16 mouse cellular contexts compared by ENCODE assay signal in genomic region chr16:86646753-86647152, GRCm38 (mm10).
"Had no signal": no experiment of that assay in that cellular context is flagged by ENCODE, and none has a peak within 500 bp of the region (broad histone marks: within the 10 kb centered on the region; RNA-seq: fewer than 3 reads in every experiment).

No protein-coding gene starts in this region.

- DNase-seq: lung, postnatal 14 days; lung, postnatal 36 days; right cerebral cortex, postnatal 14 days; thymus, adult 2 months; thymus, postnatal 25 days; thymus, postnatal 4 days had no signal

- H3K4me1 ChIP-seq: megakaryocyte, embryonic 14.5 days; midbrain, embryonic 13.5 days; midbrain, embryonic 15.5 days; neural tube, embryonic 12.5 days; stomach, embryonic 15.5 days had no signal

- H3K9ac ChIP-seq: lung, embryonic 15.5 days; midbrain, embryonic 13.5 days; midbrain, embryonic 15.5 days; neural tube, embryonic 12.5 days; stomach, embryonic 15.5 days had no signal

- H3K27me3 ChIP-seq: lung, embryonic 15.5 days; megakaryocyte, embryonic 14.5 days; midbrain, embryonic 13.5 days; midbrain, embryonic 15.5 days; neural tube, embryonic 12.5 days; stomach, embryonic 15.5 days had no signal

- H3K27ac ChIP-seq: lung, embryonic 15.5 days; macrophage; midbrain, embryonic 13.5 days; midbrain, embryonic 15.5 days; neural tube, embryonic 12.5 days; stomach, embryonic 15.5 days; stomach, postnatal 0 days had no signal

- H3K9me3 ChIP-seq: lung, embryonic 15.5 days; megakaryocyte, embryonic 14.5 days; midbrain, embryonic 13.5 days; midbrain, embryonic 15.5 days; neural tube, embryonic 12.5 days; stomach, embryonic 15.5 days had no signal

- ATAC-seq: lung, postnatal 0 days; midbrain, embryonic 13.5 days; midbrain, embryonic 15.5 days had no signal

- H3K4me2 ChIP-seq: lung, embryonic 15.5 days; midbrain, embryonic 11.5 days; midbrain, embryonic 13.5 days; midbrain, embryonic 15.5 days; neural tube, embryonic 12.5 days; stomach, embryonic 15.5 days had no signal

- H3K4me3 ChIP-seq: lung, embryonic 15.5 days; megakaryocyte, embryonic 14.5 days; midbrain, embryonic 13.5 days; midbrain, embryonic 15.5 days; neural tube, embryonic 12.5 days; stomach, embryonic 15.5 days had no signal

- H3K36me3 ChIP-seq: lung, embryonic 15.5 days; midbrain, embryonic 13.5 days; midbrain, embryonic 15.5 days; neural tube, embryonic 12.5 days; stomach, embryonic 15.5 days had no signal
